Mouse (Mus musculus) CH12.LX (cell line): ENCODE results near the gene Nudt6.

ENCODE experiments used
- EP300 ChIP-seq: IDR thresholded peaks from 2 replicates; pipeline ENCODE4 v1.6.1; 2011; ENCODE audit warnings: low read length, improper control_type of control experiment
- UBTF ChIP-seq: IDR thresholded peaks from 2 replicates; pipeline ENCODE4 v1.6.1; 2012; ENCODE audit warnings: low read depth, mild to moderate bottlenecking, inconsistent platforms, low read length, improper control_type of control experiment, moderate library complexity

GRCm38 (mm10) chr3:37387310-37387709 lies 32.7 kb downstream of the Nudt6 start:
- TF ChIP-seq EP300 (no peak), UBTF (no peak)
